Mouse (Mus musculus) induced T-regulatory cell, adult 2 months (primary cell): Measurements from ENCODE around the gene Lrp5.
A peak's percentile ranks its signal among the peaks of the same experiment; 100 is the strongest.
"Not testable (repeated sequence)": the region's sequence is repeated elsewhere in the genome, so short reads cannot be mapped to it uniquely, and the experiment has no call there.

Experiments used
- DNase-seq: peaks from one replicate; pipeline ENCODE4 v3.0.0-alpha.2; 2012; ENCODE audit warnings: low read depth

Gene Lrp5

DNA sequence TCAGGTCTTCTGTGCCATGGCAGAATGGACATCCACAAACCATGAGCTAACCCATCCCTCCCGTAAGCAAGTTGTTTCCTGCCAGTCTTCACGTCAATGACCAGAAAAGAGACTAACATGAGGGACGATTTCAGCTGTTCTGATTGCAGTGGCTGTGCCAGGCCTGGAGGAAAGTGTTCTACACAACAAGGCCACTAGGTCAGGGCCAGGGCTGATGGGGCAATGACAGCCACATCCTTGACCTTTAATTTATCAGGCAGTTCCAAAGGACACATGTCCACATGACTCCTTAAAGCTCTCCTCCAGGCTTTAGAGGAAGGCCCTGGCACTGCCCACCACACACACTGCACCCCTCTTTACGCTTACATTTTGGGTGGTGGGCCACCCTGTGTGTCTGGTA is 9.1 kb upstream of the Lrp5 start:
- no peak for DNase-seq

DNA sequence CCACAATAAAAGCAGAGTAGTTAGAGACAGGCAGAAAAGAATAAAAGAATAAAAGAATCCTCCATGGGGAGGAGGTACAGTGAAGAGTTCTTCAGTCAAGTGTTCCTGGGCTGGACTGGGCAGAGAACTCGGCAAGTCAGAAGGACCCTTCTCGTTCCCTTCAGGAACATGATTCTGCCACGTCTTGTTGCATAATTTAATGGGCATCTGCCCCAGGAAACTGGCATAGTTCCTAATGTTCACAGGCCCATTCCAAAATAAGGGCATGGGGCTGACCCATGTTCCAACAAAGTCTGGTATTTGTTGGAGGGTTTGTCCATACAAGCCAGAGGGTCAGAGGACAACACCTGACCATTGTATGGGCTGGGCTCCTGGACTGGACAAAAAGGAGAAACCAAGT is 8.6 kb upstream of the Lrp5 start:
- no peak for DNase-seq

DNA sequence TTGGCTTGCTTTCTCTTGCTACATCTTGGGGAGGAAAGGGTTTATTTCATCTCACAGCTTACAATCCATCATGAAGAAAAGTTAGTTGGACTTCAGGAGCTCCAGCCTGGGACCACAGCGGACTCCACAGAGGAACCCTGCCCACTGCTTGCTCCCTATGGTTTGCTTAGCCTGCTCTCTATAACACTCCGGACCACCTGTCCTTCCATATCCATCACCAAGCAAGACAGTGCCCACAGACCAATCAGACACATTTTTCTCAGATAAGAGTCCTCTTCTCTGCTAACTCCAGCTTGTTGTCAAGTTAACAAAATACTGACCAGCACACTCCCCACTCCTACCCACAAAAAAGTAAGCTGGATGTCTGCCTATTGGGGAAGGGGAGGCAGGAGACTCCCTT is 8.1 kb upstream of the Lrp5 start:
- no peak for DNase-seq

DNA sequence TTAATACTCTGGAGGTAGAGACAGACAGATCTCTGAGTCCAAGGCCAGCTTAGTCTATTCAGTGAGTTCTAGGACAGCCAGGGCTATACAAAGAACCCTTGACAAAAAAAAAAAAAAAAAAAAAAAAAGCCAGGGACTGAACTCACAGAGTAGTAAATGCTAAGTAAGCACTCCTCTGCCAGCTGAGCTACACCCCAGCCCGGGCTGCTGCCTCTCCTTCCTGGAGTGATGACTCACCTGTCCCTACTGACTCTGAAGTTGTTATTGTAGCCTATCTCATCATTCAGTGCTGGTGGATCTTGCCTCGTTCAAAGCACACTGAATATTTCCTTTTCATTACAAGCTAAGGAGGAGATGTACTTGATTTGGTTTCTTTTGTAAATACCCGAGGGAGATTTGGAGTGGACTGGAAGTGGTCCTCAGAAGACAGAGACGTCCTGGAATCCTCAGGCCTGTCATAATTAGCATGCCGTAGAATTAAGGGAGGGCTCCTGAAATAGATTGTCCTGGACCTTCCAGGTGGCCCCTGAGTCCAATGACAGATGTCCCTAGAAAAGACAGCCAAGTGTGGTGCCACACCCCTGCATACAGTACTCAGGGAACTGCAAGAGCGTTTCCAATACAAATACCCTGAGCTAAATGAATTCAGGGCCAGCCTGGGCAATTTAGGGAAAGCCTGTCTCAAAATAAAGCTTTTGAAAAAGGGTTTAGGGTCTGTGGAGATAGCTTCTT is 6.2 kb upstream of the Lrp5 start:
- no peak for DNase-seq

DNA sequence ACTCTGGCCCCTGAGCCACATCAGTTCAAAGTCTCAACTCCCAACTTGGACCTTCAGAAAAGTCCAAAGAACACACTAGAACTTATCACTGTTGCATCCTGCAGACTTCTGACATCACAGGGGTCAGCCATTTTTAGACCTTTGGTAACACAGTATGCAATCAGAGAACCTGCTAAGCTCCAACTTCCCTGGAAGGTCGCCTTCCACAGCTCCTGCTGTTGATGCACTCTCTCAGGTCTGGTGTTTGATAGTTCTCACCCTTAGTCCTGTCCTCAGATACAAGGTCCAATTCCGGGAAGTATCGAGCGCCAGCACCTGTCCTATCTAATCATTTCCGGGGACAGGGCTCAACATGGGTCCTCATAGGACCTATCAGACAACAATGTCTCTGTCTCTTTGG is 5.0 kb upstream of the Lrp5 start:
- DNase-seq, result no peak

DNA sequence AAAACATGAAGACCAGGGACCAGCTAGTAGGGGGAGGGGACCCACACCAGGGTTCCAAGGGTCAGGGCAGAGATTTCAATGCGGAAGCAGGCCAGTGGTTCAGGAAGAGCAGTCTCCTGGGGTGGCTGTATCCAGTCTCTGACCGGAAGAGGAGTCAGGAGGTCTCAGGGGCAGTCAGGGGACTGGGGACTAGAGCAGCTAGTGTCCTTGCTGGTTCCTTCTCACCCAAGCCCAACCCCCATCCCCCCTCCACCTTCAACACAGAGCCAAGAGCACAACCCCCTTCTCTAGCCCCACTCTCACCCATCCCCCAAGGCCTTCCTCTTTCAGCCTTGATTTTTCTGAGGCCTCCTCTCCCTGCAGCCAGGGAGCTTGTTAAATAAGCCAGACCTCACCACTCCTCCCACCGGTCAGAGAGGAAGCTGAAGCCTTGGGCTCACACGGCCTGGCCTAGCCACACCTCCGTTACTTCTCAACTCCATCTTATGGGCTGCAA is 1.4 kb upstream of the Lrp5 start:
- no peak for DNase-seq

DNA sequence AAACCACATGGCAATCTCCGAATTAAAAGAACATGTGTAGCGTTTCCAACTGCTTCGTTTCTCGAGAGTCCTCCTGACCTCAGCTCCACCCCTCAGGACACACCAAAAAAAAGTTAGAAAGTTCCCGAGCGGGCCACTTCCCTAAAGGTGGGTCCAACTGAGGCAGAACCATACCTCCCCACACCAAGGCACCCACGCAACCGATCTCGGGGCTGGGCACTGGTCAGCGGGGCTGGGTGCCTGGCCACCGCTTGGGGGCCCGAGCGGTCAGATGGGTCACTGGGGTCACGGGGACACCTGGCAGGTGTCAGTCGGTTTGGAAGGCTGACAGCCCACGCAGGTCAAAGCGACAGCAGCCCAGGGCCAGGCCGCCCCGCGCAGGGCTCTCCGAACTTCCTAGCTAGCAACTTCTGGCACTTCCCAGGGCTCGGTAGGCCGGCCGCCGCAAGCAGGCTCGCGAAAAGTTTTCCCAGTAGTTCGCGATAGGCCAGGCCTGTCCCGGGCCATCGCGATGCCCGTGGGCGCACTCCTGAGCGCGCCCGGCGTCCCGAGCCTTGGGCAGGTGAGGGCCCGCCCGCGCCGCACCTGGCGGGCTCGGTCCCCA is 651 bp downstream of the Lrp5 start:
- DNase-seq, result no peak

DNA sequence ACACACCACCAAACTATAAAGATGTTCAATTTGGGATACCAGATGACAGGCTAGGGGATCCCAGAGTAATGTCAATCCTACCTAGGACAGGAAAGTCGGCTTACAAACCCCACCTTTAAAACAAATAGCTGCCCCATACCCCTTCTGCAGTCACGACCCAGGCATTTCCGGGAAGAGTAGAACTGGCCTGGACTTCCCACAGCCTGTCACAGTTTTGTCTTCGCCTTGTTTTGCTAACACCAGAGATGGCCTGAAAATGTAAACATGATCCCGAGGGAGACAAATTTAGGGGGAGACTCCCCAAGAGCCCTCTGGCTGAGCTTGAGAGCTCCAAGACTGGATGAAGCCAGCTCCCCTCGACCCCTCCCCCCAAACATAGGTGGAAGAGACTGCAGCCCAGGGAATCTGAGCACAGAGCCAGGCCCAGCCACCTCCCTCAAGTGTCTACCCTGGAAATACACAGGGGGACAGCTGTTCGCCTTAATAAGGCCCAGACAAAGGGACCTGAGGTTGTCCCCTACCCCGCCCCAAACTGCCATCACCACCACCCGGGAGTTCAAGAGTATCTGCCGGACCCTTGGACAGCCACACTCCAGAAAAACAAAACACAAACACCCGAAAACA is 1.3 kb downstream of the Lrp5 start:
- DNase-seq, result no peak

DNA sequence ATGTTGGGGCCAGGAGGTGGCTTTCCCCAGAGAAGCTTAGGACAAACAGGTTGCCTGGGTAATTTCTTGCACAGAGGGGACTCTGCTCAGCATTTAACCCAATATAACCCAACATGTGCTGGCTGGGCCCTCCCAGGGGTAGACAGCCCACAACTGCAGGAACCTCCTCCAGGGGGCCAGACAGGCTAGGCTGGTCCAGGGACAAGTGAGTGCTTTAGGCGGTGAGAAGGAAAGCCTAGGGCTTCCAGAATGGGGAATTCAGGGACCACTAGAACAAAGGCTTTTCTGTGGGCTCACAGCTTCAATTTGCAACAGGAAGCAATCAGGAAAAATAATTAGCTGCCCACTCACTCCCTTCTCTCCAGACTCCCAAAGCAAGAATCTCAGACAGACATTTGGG is 1.9 kb downstream of the Lrp5 start:
- no peak for DNase-seq

DNA sequence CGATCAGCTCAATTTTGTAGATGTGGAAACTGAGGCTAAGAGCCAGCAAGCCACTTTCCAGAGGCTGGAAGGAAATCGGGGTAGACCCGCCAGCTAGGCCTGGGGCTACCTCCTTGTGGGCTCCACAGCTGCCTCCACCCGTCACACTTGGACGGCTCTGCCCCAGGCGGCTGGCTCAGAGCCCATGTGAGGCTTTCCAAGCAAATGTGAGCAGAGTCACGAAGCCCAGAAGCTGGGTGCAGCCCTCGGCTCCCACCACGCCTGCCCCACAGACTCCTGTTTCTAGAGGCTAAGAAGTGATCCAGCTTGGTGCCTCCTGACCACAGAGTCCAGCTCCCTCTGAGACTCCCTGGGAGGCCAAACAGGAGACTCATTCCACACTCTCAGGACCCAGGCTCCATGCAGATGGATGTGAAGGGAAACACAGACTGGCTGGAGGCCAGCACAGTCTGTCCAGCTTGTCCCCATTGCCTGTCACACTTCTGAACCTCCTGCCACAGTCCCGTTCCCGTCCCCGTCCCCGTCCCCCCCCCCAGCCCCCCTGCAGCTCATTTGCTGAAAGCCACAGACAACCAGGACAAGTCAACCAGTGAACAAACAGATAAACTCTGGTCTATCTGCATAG is 4.9 kb downstream of the Lrp5 start:
- no peak for DNase-seq

DNA sequence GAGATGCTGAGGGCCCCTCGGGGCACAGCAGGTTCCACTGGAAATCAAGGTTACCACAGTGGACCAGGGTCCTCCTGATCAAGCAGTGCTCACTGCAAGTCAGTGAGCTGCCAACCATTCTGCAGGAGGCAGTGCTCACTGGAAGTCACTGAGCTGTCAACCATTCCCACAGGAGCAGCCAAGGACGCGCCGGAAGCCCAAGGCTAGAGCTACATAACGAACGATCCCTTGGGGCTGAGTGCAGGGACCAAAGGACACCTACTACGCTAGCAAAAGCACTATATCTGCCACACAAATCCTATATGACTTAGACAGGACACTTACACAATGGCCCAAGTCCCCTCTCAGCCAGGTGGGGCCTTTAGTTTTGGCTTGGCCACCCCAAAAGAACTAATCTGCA is 5.6 kb downstream of the Lrp5 start:
- no peak for DNase-seq

DNA sequence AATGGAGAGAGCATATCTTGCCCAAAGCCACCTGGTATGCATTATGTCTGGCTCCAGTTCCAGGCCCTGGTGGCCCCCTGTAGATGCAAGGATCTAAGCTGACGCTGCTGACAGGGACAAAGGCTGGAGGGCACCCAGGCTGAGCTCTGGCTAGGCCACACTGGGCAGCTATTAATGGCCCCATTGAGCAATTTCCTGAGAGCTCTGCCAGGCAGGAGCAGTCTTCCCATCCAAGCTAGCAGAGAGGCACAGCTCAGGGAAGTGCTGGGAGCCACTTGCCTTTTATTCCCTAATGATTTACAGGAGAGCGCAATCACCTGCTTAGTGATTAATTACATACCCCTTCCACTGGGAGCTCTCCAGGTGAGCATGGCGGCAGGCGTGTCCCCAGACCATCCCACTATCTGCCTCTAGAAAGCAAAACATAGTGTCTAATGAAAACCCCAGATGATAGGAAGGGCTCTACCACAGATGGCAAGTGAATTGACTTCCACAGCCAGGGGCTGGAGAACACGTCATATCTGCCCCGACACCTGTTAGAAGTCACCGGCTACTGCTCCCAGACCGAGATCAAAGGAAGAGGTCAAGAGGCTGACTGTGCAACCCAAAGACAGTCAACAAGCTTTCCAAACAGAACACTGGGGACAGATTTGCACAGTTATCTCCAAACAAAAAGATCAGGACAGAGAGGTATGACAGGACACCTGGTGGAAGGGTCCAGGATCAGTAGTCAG is 12.1 kb downstream of the Lrp5 start:
- no peak for DNase-seq

DNA sequence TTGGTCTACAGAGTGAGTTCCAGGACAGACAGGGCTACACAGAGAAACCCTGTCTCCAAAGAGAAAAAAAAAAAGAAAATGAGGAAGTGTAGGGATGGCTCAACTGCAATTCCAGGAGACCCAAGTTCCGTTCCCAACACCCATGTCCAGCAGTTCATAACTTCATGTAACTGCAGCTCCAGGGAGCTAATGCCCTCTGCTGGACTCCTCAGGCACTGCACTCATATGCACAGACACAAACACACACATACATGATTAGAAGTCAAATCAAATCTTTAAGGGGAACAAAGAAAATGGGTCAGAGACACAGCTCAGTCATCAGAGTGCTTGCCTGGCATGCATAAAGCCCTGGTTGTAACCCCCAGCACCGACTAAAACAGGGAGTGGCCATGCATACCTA is 13.2 kb downstream of the Lrp5 start:
- DNase-seq, result no peak

DNA sequence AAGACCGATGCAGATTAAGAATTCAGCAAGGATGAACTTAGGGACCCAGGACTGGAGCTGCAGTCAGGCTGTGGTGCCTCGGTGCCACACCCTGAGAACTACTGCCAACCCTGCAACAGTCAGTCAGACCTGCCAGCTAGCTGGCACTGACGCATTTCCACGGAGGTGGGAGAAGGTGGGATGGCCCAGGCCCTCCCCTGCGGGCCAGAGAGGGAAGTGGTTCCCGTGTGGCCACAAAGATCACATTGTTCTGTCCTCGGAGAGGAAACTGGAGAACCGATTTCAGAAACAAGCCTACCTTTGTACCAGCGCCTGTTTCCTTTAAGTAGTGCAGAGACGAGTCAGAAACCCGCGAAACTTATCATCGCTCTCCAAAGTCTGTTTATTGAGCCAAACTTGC is 17.3 kb downstream of the Lrp5 start:
- DNase-seq, result no peak

DNA sequence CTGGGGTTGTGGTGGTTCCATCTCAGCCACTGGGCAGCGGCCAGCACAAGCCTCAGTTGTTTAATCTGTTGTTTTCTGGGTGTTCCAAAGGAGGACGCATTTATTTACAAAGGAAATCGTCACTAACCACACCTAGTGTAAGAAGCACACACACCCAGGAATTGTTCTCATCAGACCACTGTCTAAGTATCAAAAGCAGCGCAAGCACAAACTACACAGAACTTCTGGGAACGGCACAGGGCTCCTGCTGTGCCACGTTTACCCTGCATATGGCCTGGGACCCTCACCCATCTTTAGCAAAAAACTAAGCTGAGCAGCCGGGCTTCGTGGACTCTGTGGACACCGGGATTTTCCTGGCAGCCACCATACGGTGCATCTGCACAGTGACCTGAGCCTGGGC is 17.8 kb downstream of the Lrp5 start:
- no peak for DNase-seq

DNA sequence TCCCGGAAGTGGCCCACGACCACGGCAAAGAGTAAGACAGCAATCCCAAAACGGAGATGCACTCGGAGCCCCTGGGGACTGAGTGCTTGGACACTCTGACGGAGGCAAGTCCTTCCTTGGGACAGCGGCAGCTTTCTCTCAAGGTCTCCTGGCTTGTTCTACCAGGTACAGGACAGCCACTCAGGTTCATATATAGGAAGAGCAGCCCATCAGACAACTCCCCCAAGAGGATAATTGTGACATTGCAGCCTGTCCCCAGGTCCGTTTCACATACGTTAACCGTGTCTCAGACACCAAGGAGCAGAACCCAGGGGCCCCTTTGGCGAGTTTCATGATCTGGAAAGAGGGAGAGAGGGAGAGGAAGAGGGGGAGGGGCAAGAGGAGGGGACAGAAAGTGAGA is 18.4 kb downstream of the Lrp5 start:
- peak; percentile 68 for DNase-seq

DNA sequence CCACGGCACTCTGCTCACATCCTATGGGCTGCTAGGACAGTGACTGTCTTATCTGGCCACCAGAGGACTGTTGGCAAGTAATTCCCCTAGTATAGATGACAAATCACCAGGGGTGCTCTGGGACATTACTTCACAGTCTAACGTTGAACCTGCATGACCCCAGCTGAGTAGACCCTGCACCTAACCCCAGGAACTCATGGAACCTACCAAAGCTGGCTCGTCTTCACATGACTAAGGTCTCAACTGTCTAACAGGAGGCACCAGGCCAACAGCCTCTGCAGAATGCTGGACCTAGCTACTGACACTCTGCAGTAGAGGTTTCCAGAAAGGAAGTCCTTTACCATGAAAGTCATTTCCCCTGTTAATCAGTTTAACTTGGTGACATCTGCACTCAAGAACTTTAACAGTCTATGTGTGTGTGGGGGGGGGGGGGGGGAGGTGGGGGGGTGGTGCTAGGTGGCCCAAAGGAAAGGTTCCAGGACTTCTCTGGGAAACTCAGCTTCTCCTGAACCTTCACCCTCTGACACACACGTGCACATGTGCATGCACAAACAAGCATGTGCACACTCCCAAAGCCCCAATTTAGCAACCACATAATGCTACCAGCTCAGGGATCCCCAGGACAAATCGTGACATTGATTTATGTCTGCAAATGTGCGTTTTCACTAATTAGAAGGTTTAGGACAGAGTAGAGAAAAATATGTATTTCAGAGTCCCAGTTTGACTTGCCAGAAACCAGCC is 19.0 kb downstream of the Lrp5 start:
- DNase-seq, result no peak

DNA sequence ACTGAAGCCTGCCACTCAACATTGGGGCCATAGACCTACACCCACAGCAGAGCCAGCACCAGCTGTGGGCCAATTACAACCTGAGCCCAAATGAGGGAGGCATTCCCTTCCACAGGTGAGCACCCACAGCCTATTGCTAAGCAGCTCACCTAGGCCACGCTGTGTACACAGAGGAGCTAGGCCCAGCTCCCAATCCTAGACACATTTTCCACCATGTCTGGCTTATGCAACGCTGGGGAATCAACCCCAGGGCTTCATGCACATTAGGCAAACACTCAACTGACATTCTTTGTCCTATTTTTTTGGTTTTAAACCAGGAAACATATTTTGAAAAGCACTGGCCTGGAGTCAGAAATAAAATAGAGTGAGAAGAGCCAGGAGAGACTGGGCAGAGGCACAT is 19.7 kb downstream of the Lrp5 start:
- no peak for DNase-seq

DNA sequence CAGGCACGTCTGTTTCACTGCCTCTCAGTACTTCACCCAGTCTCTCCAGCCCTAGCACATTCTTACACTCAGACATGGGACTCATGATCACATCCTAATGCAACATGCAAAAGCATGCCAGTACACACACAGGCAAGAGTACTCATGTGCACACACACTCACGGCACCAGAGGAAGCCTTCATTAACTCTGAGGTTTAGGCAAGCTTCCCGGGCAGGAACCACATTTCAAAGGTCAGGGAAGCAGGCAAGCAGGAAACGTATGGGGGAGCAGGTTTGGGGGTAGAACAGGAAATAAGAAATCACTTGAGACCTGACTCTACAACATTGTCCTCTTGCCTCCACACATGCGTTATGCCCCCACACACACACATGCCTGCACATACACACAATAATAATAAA is 20.9 kb downstream of the Lrp5 start:
- no peak for DNase-seq

DNA sequence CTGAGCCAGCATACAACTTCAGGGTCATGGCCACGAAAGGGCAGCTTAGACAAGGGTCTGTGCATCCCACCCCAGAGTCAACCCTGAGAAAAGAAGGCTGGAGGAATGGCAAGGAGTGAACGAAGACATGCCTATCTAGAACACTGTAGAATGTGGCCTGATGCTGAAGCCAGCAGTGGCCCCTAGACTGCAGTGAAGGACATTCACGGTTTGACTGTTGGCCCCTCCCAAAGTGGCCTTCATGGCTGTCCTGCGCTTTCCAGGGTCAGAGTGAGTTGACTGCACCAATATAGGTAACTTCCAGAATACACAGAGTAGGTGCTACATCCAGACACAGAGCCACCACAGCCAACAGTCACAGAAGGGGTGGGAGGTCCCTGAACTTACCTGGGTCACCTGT is 28.4 kb downstream of the Lrp5 start:
- DNase-seq, result no peak

DNA sequence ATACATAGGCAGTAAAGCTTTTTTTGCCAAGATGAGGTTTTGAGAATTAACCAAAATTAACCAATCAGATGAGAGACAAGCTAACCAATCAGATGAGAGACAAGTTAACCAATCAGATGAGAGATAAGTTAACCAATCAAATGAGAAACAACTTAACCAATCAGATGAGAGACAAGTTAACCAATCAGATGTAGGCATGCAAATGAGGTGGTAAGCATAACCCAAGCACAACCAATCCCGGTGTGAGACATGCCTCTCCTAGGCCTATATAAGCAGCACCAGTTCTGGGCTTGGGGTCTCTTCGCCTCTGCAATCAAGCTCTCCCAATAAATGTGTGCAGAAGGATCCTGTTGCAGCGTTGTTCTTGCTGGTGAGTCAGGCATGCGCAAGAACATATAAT is 29.3 kb downstream of the Lrp5 start:
- DNase-seq, result not testable (repeated sequence)

DNA sequence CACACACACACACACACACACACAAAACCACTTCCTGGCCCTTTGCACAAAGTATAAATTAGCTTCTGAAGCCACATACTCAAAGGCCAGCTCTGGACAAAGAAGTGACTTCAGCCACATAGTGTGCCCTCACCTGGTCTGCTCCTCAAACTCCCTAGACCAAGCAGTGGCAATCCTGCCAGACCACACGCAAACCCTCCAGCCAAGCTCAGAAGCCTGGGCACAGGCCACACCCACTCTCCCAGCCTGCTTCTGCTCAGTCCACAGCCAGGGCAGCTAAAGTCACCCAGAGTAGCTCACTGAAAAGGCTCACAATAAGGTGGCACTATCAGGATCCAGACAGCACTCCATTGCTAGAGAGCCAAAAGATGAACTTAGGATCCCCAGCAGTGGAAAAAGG is 30.2 kb downstream of the Lrp5 start:
- no peak for DNase-seq
